Mouse (Mus musculus) spleen, adult 18-20 months (tissue): Measurements from ENCODE around the gene Btbd17.

Source experiments
- DNase-seq, 2 experiments: peaks; one replicate each; pipeline ENCODE4 v3.0.0; 2022; ENCODE audit warnings: mixed read lengths in 2 of 2

The Btbd17 gene

DNA sequence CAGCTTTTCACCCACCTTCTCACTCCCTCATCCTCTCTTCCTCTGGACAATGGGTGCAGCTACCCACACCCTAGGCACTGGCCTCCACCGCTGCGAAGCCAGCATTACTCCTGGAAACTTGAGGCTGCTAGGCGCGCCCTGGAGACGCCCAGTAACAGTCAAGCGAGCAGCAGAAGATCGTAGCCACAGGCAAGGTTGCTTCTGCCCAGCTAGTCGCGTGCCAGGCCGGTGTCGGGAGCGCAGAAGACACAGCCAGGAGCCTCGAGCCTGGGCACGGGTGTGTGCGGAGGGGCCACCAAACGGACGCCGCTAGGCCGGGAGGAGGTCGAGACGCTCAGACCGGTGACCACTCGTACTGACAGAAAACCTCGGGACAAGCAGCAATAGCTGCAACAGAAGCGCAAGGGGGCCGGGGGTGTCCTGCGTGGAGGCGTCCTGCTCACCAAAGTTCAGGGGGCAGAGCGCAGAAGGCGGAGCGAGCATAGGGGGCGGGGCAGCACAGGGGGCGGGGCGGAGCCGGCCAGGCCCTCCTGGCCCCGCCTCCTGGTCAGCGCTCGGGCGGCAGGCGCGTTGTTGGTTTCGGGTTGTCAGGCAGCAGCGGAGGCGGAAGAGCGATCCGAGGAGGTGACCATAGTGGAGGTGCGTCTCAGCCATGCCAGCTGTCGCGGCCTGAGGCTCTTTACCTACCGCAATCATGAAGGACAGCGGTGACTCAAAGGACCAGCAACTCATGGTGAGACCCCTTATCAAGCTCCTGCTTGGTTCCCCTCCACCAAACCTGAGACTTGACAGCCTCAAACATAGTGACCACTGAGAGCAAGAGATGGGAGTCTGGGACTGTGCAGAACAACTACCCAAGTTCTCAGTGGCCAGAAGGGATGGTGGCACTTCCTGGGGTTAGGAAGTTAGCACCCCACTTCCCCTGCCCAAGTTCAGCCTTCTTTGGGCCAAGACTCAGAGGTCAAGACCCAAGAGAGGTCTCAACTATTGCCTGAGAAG is 30.6 kb downstream of the Btbd17 start, which contains the start of gene Kif19a:
Kif19a (plus strand) TSS at position 569 of the 999 bp plus-strand sequence.
- DNase-seq, result peak; percentile 46 to 49

DNA sequence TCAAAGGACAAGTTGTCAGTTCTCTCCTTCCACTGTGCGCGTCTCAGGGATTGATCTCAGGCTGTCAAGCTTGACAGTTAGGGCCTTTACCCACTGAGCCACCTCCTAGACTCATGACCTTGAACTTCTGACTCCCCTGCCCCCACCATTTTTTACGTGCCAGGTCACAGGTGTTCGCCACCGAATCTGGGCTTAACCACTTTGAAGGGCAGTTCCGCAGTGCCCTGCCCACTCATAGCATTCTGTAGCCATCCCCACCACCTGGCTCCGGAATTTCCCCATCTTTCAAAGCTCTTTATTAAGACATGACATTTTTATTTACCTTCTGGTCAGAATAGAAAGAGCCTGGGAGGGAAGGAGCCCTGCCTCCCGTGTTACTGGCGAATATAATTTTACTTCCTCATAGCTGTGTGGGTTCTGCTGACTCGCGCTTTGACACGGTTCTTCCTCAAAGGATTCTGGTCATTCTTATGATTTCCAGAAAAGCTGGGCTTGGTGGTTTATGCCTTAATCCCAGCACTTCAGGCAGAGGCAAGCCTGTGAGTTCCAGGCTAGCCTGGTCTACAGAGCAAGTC is 48.1 kb downstream of the Btbd17 start:
- DNase-seq, result no peak

GRCm38 (mm10) chr11:114745134-114745533 is 50.6 kb downstream of the Btbd17 start:
- DNase-seq, result peak; percentile 77 to 94

DNA sequence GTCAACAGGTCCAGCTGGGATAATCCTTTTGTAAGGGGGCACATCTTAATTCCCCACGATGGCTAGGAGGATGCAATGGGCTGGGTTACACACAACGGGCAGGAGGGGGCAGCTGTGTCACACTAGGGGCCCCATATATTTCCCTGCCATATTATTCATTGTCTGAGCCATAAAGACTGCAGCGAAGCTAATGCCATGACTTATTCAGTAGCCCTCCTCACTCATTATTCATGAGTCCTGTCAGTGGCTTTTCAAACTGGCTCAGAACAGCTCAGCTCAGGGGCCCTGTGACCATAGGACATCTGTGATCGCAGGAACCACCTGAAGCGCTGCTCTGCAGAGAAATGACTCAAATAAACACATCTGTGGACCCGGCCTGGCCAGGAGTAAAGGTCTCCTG is 54.3 kb downstream of the Btbd17 start:
- no peak for DNase-seq
